Mouse (Mus musculus): ENCODE measurements at regions not wholly inside any gene's neighbourhood (a gene's known extent, or its start where the extent isn't known, plus 50 kb on each side); places are given as distances from the start of the nearest gene placed in this dataset.
A peak's percentile ranks its signal among the peaks of the same experiment; 100 is the strongest.

DNA sequence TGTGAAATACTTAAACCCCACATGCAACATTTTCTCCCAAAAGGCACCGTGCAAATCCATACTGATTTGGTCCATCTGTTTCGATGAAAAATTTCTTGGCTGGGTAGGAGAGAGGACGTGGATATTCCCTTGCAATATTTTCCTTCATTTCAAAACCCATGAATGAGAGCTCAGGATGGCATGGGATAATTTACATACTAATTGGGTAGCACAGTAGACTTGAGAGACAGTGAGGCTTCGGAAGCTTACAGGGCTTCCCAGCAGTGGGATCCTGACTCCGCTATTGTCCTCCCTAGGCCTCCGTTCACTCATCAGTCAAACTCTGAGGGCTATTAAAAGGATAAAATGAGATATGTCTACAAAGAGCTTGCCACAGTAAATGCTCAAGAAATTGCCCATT is 59.8 kb downstream of the Sox3 start:
- no peak for DNase-seq (ENCODE audit: low read depth, low spot score)

DNA sequence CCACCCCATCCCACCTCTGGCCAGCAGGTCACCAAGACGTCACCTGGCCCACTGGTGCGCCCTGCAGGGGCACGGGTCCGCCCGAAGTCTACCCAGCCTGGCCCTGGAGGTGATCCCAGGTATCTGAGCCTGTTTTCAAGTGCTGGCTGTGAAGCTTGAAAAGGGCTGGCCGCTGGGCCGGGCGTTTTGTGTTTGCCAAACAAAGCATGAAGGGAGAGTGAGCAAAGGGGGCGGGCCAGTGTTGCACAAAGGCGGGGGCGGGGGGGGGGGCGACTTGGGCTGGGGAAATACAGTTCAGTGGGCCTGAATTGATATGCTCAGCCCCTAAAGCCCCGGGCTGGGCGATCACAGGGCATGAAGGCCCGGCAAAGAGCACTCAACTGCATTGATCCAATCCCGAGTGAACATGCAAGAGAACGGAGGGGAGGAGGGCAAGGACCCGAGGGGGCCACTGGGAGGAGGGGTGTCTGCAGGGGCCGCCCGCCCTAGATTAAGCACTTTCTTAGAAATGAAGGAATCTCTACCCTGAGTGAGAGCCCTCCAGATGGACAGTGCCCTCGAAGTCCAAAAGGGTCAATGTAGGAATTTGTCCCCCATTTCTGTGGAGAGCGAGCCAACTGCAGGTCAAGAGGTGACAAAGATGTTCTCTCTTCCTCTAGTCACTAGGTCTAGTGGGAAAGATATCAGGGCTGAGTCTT is 61.8 kb downstream of the Sox3 start:
- DNase-seq (ENCODE audit: low read depth, low spot score): no peak

DNA sequence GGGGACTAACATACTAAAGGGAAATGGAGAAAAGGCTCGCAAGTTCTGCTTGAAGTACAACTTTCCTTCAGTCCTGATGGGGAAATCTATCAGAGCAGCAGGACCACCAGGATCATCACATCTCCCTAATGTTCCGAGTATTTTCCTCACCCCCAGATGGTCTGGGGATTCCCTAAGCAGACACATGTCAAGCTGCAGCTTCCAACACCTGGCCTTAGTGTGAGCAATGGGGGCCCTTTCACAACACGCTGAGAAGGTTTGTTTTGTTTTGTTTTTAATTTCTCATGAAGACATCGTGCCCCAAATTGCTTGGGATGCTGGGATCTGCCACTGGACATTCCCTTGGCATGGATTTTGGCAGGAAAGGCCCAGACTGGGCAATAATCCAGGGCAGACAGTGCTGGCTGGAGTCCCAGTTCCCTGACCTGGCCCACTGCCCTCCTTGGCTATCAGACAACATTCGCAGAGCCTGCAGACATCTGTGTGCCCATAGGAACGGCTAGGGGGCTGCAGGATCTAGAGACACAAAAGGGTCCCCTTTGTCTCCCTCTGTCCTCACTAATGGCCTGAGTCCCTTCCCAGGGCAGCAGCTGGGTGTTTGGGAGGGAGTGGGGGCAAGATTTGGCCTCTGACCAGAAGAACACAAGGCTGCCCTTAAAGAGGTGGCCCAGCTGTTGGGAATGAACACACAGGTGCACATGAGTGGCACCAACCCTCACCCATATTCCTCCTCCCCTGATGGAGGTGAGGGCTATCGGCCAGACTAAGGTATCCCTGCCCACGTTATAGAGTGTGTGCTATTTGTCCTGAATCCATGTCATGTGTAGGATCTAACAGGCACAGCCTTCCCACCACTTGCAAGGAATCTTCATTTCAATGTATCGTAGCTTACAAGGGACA is 67.8 kb downstream of the Sox3 start:
- DNase-seq (ENCODE audit: low read depth, low spot score): peak; percentile 28

DNA sequence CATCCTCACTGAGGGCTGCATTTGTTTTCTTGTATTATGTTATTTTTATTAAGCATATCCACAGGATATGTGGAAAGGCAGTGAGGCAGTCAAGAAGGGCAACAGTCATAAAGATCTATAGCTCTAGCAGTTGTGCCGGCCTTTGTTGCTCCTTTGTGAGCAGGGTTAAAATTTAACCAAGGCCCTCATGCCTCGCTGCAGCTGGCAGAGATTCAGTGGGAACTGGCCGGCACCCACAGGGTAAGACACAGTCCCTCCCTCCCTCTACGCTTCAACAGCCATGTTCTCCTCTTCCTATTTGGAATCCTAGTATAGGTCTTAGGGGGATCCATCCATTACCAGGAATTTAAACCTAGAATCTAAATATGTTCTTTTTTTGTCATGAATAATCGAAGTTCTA is 94.7 kb downstream of the Sox3 start:
- DNase-seq (ENCODE audit: low read depth, low spot score): no peak

DNA sequence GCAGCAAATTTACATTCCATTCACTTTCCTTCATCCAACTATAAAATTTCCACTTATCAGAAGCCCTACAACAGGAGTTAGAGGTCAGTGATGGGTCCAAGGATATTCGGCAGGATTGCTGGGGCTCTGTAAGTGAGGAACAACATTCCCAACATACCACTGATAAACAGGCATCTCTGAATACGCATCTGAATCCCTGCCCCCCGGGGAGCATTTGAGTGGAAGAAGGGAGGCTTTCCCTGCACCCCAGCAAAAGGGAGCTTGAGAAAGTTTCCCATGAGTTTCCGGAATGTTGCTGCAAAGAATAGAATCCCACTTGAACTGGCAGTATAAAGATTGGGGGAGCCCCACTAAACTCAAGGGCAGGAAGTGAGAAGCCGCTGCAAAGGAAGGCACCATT is 112.5 kb downstream of the Sox3 start:
- DNase-seq (ENCODE audit: low read depth, low spot score): no peak

DNA sequence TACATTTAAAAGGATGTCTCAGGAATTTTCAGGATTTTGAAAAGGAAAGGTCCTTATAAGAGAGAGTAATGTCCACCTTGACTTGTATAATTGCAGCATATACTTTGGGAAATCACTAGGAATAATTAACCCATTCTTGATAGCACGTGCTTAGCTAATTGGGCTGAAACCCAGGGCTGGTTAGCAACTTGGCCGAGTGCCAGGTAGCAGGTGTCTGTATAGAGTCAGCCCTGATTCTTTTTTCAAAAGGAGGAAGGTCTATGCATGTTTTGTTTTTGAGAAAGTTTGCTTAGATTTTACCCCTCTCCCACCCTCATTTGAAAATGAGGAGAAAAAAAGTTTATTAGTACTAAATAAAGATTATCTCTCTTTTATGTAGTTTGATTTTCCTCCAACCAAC is 113.1 kb downstream of the Sox3 start:
- no peak for DNase-seq (ENCODE audit: low read depth, low spot score)

DNA sequence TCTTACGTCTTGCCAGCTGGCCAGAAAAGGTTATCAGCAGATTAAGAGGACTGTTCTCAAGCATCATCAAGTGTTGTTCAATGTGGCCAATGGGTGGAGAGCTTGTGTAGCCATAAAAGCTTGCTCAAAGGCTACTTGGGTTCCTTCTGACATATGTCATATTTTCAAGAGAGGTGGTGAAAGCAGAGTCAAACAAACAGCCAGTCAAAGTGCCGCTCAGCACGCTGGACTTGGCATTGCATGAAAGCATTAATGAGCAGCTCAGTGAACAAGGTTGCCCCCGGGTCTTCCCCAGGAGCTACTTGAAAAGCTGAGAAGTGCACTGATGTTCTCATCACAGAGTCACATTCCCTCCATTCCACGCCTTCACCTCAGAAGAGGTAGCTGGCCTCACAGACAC is 119.6 kb downstream of the Sox3 start:
- no peak for DNase-seq (ENCODE audit: low read depth, low spot score)

DNA sequence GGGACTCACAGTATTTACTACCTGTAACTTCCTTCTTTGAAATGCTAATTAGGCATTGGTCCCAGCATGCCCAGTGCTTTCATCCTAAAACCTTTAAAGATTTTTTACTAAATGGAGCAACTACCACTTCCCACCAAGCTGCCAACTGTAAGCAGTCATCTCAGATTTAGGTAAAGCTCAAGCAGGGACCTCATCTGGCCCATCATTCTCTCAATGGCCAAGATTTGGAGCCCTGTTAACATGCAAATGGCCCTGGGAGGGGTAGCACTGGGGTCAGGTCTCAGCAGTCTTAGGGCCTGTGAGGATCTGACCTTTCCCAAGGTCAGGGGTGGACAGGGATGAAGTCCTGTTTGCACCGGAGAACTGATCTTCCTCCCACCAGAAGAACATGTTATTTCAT is 120.8 kb downstream of the Sox3 start:
- no peak for DNase-seq (ENCODE audit: low read depth, low spot score)

DNA sequence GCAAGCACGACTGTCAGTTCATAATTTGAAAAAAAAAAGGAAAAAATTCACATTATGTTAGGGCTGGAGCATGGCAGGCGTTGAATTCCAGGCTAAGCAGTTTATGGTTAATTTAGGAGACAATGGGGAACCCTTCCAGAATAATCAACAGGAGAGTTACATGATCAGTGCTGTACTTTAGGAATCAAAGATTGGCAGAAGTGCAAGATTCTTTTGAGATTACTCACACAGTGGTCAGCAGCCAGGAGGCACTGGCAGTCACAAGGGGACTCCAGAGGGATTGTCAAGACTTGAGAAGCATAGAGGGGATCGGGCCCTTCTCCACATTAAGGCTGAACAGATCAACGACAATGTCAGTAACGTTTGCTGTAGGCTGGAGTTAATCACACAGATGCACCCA is 142.8 kb downstream of the Sox3 start:
- no peak for DNase-seq (ENCODE audit: low read depth, low spot score)

DNA sequence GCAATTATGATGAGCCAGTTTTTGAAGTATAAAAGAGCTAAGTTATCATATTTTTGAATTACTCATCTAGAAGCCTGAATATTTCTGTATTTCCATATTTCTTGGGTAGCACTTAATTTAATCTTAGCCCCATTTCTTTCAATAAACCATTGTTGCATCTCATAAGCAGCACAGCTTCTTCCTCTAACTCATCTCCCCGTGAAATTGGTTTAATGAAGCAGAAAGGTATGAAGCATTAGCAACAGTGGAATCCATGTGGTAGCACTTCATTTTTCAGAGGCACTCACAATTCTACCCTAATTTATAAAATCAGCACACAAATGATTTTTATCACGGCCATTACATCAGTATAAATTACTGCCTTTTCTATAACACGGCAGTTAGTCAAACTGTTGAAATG is 149.3 kb downstream of the Sox3 start:
- DNase-seq (ENCODE audit: low read depth, low spot score): peak; percentile 2

DNA sequence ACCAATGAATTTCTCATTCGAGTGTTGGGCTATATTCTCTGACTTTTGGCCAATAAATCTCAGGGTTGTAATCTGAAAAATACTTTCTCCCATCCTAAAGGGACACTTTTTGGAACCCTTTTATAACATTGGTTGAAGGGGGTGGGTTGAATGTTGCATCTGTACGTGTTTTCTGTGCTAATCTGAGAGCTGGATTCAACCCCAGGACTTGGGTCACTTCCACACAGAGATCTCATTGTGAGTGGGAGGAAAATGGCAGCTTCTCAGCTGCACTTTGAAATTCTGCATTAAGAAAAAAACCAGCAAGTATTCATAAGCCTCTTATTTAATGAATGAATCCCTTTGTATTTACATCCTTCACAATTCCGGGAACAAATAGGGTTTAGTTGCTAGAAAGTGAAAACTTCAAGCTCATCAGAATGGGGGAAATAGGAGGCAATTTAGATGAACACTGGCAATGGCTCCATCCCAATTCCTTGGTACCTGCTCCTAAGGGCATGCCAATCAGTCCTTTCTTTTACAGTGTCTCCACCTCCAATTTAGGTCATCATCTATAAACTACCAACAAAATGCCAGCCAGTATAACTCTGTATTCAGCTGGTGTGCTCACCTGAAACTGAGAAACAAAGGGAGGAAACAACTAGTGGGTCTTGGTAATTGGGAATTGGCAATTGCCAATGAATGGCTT is 150.1 kb downstream of the Sox3 start:
- DNase-seq (ENCODE audit: low read depth, low spot score): no peak

DNA sequence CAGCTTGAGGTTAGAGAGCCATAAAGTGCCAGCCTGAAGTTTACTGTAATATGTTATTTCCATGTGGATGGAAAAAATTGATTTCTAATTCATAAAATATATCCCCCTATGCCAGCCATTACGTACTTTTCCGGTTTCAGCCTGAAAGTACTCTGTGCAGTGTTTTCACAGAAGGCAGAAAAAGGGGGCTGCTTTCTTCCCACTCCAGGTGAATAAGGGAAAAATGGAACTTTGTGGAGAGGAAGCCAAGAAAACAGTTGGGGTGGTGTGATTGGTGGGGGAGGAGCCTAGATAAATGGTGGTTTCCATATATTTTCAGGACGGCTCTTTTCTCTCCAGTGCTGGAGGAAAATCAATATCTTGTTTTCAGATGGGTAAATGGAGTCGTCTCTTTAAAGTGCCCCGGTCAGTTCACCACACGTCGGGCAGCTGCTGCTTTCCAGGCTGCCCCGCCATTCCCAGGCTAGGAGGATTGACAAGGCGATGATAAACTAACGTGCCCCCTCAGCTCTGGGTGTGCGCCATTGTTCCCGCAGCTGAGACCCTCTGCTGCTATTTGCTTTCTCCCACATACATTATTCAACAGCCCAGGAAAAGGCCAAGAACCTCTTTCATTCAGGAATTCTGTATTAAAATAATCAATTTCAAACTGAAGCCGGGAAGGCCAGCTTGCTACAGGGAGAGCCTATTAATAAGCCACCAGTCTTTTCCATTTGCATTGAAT is 127.1 kb upstream of the Atp11c start:
- no peak for DNase-seq (ENCODE audit: low read depth, low spot score)

DNA sequence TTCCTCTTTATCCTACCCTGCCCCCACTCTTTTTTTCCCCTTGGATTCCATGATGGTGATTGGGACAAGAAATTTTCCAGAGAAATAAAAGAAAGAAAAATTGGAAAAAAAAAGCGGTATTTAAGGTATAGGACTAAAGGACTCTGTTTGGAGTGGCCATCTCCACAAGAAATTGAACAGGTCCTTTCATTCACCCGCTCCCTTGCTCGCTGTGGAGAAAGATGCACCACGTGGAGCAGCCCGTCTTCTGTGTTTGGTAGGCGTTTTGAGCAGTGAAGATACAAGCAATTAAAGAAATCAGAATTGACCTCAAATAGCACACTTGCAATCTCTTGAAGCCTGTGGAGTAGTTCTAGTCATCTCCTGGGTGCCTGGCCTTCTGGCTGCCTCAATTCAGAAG is 126.3 kb upstream of the Atp11c start:
- DNase-seq (ENCODE audit: low read depth, low spot score): no peak

DNA sequence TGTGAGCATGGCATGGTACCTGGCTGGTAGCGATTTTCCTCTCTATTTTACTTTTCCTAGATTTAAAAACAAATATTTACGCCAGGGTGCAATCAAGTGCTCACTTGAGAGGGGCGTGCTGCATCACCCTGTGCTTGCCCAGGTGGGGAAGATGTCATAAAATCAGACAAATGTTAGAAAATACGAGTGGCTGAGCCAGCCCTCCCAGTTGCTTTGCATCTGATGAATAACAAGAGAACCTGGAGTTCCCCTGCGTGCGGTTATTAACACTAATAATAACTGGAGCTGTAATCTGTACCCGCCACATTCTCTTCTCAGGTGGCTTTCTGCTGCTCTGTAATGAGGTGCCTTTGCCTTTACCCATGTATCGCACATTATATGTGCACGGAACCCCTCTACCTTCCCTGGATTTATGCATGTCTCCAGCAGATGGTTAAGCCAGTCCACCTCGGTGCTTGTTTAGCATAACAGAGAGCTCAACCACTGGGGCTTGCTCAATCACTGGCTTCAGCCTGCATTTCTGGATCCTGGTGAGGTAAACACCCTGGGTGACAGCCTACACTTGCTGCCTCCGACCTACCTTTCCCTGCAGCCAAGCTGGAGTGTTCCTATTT is 125.8 kb upstream of the Atp11c start:
- no peak for DNase-seq (ENCODE audit: low read depth, low spot score)

DNA sequence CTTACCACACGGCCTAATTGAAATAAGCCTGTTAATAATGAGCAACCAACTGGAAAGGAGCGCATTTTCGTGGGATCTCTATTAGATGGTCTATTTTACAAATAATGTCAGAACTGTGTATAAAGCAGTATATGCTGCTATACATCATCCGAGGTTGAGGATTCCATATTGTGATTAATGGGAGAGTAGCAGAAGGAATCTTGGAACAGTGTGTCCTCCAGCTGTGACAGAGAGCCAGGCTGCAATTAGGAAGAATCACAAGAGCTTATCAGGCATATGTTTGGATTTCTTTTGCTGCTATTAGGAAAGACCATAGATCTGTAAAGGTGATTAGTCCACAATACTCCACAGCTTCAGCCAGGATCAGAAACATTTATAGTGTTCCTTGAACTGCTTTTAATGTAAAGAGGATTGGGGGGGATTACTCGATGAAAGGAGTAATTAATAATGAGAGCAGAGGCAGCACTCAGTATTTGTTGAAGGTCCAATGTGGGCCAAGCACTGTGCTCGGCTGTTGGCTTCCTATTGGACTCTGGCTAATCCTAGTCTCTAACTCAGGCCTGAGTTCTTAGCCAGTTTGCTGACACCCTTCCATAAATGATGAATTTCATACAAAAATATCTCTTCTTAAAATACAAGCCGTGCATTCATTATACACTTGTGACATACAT is 88.7 kb upstream of the Atp11c start:
- DNase-seq (ENCODE audit: low read depth, low spot score): no peak

DNA sequence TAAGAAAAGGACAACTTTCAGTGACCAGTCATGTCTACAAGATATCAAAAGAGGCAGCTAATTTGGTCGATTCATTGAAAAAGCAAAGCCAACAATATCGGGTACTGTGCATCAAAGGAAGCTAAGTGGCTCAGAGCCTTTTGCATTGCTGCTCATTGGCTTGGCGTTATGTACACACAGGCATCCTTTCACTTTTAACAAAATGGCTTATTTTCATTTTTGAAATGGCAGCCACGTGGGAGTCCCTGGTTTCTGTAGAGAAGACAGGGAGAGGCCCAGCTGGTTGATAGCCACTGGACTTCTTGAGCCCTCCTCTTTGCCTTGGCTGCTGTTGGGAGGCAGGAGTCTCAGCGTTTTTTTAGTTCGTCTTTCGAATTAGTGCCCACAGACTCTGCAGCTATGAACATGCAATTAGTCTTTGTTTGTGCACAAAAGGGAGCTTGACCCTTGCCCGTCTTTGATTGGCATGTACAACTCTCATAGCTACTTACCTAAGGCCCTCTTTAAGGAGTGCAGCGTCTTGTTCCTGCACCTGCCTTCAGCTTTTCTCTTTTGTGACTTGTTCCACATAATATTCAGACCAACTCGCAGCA is 52.3 kb upstream of the Atp11c start:
- DNase-seq (ENCODE audit: low read depth, low spot score): no peak

Data from retina, postnatal 7 days (tissue).